Mouse (Mus musculus) effector memory CD4-positive, alpha-beta T cell, adult 5 months (primary cell): ENCODE measurements around the gene Rpl39. TPM values are rescaled to one million over a fixed set of nuclear protein-coding genes. Genes with fewer than 3 reads are reported as not detected.

Experiments used
- polyA plus RNA-seq: library from polyadenylated mRNA; unstranded; fragments of 100-300 nt; shearing (Covaris generic); gene quantifications from one replicate; pipeline ENCODE4 v1.2.1, GENCODE M21; 2017

Gene Rpl39
- 478 TPM for polyA plus RNA-seq

DNA sequence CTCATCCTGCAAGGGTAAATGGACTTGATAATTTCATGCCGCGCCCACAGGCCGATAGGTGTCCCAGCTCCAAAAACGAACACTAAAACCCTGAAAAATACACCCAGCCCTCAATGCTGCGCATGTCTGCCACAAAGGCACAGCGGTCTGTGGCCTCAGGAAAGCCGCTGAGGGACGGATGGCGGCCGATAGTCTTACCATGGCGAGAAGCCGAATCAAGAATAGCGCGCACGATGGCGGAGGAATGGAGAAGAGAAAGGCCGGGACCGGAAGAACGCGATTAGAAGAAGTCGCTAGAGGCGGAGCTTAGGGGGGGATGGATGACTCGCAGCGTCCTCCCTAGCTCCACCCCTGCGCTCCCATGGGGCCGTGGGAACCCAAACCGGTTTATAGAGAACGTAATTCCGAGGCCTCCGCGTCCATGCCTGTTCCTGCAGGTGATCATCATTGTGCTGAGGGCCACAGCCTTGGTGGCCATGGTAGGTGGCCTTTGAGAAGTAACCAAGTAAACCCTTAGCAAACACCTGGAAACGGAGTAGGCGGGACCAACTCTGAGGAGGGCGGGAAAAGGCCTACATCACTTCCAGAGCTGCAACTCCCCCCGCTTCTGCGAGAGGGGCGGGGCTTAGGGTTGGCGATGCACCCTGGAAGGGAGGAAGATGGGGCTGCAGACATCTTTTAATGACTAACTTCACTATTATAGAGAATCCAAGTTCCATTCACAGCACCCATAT is at the start of gene Rpl39:
TSS of gene Rpl39 (minus strand) at position 476 of the 734 bp plus-strand sequence.

DNA sequence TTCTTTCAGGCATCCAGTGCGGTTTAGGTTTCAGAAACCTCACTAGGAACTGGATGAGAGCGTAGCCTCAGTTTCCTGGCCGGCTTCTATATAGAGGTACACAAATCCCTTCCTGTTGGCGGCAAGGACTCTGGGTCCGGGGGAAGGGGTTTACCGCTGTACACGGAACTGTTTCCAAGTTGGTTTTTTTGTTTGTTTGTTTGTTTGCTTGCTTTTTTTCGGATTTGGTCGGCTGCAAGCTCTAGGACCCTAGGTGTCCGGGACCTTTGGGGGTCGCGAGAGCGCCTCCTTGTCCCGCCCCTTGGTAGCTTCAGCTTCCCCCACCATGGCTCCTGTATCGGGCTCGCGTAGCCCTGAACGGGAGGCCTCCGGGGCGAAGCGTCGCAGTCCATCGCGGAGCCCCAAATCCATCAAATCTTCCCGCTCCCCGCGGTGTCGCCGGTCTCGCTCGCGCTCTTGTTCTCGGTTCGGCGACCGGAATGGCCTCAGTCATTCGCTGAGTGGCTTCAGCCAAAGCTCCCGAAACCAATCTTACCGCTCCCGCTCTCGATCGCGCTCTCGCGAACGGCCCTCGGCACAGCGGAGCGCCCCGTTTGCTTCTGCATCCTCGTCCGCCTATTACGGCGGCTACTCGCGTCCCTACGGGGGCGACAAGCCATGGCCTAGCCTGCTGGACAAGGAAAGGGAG is 41.6 kb upstream of the Rpl39 start, which contains the start of gene Nkap:
TSS of gene Nkap (plus strand) at position 125 of the 688 bp plus-strand sequence.

DNA sequence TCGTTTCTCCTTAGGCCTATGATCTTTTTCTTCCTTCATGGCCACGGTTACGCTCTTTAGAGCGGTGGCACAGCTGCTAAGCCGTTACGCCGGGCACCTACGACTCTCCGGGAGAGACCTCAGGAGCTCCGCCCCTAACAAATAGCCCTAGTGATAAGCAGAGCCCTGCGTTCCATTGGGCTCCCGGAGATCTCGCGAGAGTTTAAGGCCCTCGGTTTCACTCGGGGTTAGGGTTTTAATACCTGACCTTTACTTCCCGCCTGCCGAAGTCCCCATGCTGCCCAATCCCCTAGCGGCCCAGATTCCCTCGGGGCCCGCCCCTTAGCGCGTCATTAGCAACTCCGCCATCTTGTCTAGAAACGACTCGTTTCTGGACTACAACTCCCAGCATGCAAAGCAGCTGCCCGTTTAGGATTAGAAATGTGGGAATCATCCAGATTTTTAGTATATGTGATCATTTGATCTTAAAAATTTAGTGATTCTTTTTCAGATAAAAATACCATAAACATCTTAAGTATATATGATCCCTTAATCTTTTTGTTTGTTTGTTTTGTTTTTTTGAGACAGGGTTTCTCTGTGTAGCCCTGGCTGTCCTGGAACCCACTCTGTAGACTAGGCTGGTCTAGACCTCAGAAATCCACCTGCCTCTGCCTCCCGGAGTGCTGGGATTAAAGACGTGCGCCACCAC is 25.1 kb upstream of the Rpl39 start, which contains the start of gene Upf3b:
TSS of gene Upf3b (minus strand) at position 130 of the 688 bp plus-strand sequence.

DNA sequence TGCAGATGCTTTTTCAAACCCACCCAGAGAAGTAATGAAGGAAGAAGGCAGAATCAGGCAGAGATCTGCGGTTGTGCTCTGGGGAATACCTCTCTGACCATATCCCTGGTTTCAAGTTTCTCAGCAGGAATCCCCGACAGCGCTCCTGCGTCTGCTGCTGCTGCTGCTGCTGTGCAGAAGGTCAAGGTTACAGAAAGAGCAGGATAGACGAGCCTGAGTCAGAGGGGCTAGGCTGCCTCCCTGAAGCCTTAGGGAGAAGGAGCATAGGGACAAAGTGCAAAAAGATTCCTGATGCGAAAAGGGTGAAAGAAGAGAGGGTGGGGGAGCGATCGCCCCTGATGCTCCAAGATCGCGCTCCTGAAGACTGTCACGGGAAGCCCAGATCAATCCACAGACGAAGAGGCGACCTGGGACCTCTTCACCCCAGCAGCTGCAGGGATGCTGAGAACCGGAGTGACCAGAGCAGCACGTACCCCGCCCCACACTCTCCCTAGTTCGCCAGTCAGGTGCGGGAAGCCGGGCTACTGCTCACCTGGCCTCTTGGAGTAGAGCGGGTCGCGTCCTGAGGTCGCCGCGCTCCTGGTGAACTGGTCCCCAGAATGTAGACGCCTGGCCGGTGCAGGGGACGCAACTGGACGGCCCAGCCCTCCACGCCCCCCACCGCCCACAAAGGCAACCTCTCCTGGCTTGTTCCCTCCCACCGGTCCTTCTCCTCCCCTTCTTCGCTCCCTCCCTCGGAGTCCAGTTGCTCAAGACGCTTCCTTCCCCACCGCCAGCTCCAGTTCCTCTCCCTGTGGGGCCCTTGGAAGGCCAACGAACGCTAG is 36.9 kb downstream of the Rpl39 start, which contains the start of gene Sowahd:
TSS of gene Sowahd (plus strand) at position 780 of the 824 bp plus-strand sequence.

Other genes starting within 250 kb of the Rpl39 start
- gene Ube2a, start 211.5 kb downstream of the Rpl39 start, polyA plus RNA-seq: 142 TPM
- gene C330007P06Rik, start 211.3 kb downstream of the Rpl39 start, polyA plus RNA-seq: 23.9 TPM
- gene Nkrf, start 182.5 kb downstream of the Rpl39 start, polyA plus RNA-seq: 2.4 TPM
- gene Sept6, start 93.6 kb downstream of the Rpl39 start, polyA plus RNA-seq: 131 TPM
- gene Sowahd, start 36.6 kb downstream of the Rpl39 start, polyA plus RNA-seq: not detected
- 11.3 TPM for gene Upf3b, start 24.9 kb upstream of the Rpl39 start, polyA plus RNA-seq
- gene Nkap, start 41.4 kb upstream of the Rpl39 start, polyA plus RNA-seq: 18.2 TPM
- not detected for gene Akap14, start 83.4 kb upstream of the Rpl39 start, polyA plus RNA-seq
- gene Ndufa1, start 105.8 kb upstream of the Rpl39 start, polyA plus RNA-seq: 169 TPM
- 3.3 TPM for gene Rnf113a1, start 105.8 kb upstream of the Rpl39 start, polyA plus RNA-seq
- gene Gm9, start 125.6 kb upstream of the Rpl39 start, polyA plus RNA-seq: not detected
- gene Rhox1, start 136.9 kb upstream of the Rpl39 start, polyA plus RNA-seq: not detected
- gene Rhox2a, start 159.6 kb upstream of the Rpl39 start, polyA plus RNA-seq: not detected
- not detected for gene Rhox3a, start 164.5 kb upstream of the Rpl39 start, polyA plus RNA-seq
- gene Rhox4a, start 179.9 kb upstream of the Rpl39 start, polyA plus RNA-seq: not detected